Comparison of ENCODE assay signal across 1 mouse cellular context in the genomic region with DNA sequence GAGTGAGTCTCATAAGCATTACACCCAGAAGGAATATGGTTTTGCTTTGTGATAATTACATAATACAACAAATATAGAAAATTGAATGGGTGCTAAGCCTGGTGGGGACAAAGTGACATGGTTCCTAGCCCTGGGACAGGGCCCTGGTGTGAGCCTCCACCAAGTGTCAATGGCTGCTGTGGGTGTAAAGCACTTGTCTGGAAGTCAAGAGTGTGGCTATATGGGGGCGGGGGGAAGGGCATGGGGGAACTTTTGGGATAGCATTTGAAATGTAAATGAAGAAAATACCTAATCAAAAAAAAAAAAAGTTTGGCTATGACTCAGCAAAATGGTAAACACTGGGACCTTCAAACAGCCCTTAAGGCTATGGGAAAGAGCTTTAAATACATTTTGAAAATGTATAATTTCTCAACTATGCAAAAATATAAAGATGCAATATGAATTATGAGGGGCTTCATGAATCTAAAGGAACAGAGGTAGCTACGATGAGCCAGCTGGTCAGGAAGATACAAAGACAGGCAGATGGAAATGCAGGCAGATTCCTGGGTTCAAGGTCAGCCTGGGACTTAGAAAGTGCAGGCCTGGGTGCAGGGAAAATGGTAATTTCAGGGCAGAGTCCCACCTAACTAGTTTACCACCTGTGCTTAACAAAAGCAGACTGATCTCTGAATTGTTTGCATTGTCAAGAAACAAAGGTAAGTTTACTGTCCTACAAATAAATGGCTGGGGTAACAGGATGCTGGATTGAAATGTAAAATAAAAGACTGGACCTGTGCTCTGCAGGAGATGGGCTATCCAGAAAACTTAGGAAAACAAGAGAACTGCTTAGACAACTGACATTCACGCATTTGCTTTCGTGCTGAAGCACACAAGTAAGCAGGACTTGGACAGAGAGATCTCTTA.
TF ChIP-seq lines count a peak whose summit lies in the region.

No protein-coding gene starts in this region.

TF ChIP-seq in MEL, 35 proteins besides CTCF, POLR2A, EP300 and RAD21:
- peak; percentile 73 for TF ChIP-seq ZNF384 (IDR thresholded peaks at IDR 0.05; ENCODE audit: low read depth, low read length)
- no peak for TF ChIP-seq MAFK (IDR thresholded peaks at IDR 0.05; ENCODE audit: borderline replicate concordance, low read depth, low read length)
- no peak for TF ChIP-seq E2F4 (IDR thresholded peaks at IDR 0.05; ENCODE audit: borderline replicate concordance, low read depth, low read length)
- no peak for TF ChIP-seq GATA1 (IDR thresholded peaks at IDR 0.05; ENCODE audit: low read depth, low read length)
